In genomic region chr13:11837152-11837551, GRCm38 (mm10) we compare ENCODE assay signal across 30 mouse cellular contexts.
A peak's percentile ranks its signal among the peaks of the same experiment; 100 is the strongest.
DNase-seq lines count a peak whose midpoint lies in the region; ATAC-seq and TF ChIP-seq lines count a peak whose summit lies in the region.
"Had no signal": no experiment of that assay in that cellular context is flagged by ENCODE, and none has a peak within 500 bp of the region (broad histone marks: within the 10 kb centered on the region; RNA-seq: fewer than 3 reads in every experiment).

No protein-coding gene starts in this region.

- 84% methylated on average over 4 of the region's 4 CpGs for WGBS in forebrain, embryonic 10.5 days
- WGBS in forebrain, embryonic 16.5 days, result 88% methylated on average over 4 of the region's 4 CpGs
- WGBS in heart, embryonic 16.5 days, result 75% methylated on average over 4 of the region's 4 CpGs
- WGBS in heart, adult 2 months, result 73% methylated on average over 4 of the region's 4 CpGs
- WGBS in liver, embryonic 14.5 days (ENCODE audit: insufficient replicate concordance), result 22% methylated on average over 4 of the region's 4 CpGs

- ATAC-seq in forebrain, embryonic 16.5 days, result no peak
- ATAC-seq in heart, embryonic 16.5 days (replicated peaks; ENCODE audit: extremely low read depth, insufficient read depth, low FRiP score), result 0 out of 2 replicates have a peak, but pooled peaks have one; percentile 10
- ATAC-seq in G1E (ENCODE audit: extremely low read depth, insufficient number of reproducible peaks, low FRiP score, poor library complexity, severe bottlenecking), result no peak
- ATAC-seq in liver, embryonic 14.5 days (ENCODE audit: insufficient read depth), result peak; percentile 55
- ATAC-seq: forebrain, embryonic 13.5 days; intestine, postnatal 0 days had no signal

- no peaks in the 10 kb centered on the region for H3K79me2 ChIP-seq in heart, adult 2 months (replicated peaks; ENCODE audit: control insufficient read depth, insufficient read depth, low read length)

- H3K4me3 ChIP-seq in forebrain, embryonic 10.5 days, result no peak overlapping the region
- no peak overlapping the region for H3K4me3 ChIP-seq in forebrain, embryonic 16.5 days (replicated peaks; ENCODE audit: low read length)
- H3K4me3 ChIP-seq in heart, embryonic 16.5 days (ENCODE audit: low read length), result no peak overlapping the region
- no peak overlapping the region for H3K4me3 ChIP-seq in heart, adult 2 months
- H3K4me3 ChIP-seq in G1E (ENCODE audit: low read depth, low read length), result peak overlapping the region; percentile 14; the same call in 1 of the 2 replicates
- H3K4me3 ChIP-seq in liver, embryonic 14.5 days (ENCODE audit: insufficient read depth in 1 of 2, low read depth in 2 of 2, low read length in 2 of 2), result no peak overlapping the region
- H3K4me3 ChIP-seq: embryonic facial prominence, embryonic 10.5 days; embryonic facial prominence, embryonic 15.5 days; forebrain, embryonic 13.5 days; hindbrain, embryonic 13.5 days; limb, embryonic 10.5 days; limb, embryonic 15.5 days; lung, embryonic 15.5 days; midbrain, embryonic 13.5 days had no signal

- TF ChIP-seq POLR2A in heart, adult 2 months (IDR thresholded peaks at IDR 0.05; ENCODE audit: insufficient read depth, low read depth, low read length), result no peak

- TF ChIP-seq CTCF in heart, adult 2 months (IDR thresholded peaks at IDR 0.05), result no peak
- TF ChIP-seq CTCF in G1E (IDR thresholded peaks at IDR 0.05; ENCODE audit: low read depth, low read length), result no peak
- no peak for TF ChIP-seq CTCF in liver, embryonic 14.5 days (IDR thresholded peaks at IDR 0.05; ENCODE audit: low read depth)

- DNase-seq in forebrain, embryonic 10.5 days (ENCODE audit: extremely low spot score, low spot score), result no peak
- no peak for DNase-seq in heart, adult 2 months
- no peak for DNase-seq in G1E (ENCODE audit: low spot score)
- DNase-seq in liver, embryonic 14.5 days (ENCODE audit: low read depth in 3 of 3, low spot score in 3 of 3), result peak in 1 of 3 experiments; percentile 23
- DNase-seq in spleen, adult 12 weeks (ENCODE audit: low spot score), result no peak
- DNase-seq in cerebellum, adult 11 months, result no peak
- DNase-seq: adrenal gland, adult 8-10 months; cerebellum, adult 8-10 months; cerebellum, postnatal 25 days; gastrocnemius, postnatal 25 days; kidney, adult 9 months; kidney, postnatal 10 days; layer of hippocampus, adult 9-11 months; lung, postnatal 36 days; right cerebral cortex, adult 18-20 months; thymus, adult 18-20 months; thymus, postnatal 36 days had no signal

- no peaks in the 10 kb centered on the region for H3K9me3 ChIP-seq in forebrain, embryonic 10.5 days
- no peaks in the 10 kb centered on the region for H3K9me3 ChIP-seq in forebrain, embryonic 16.5 days (ENCODE audit: control insufficient read depth, low read length)
- H3K9me3 ChIP-seq in heart, embryonic 16.5 days (replicated peaks; ENCODE audit: control insufficient read depth, low read length), result no peaks in the 10 kb centered on the region
- no peaks in the 10 kb centered on the region for H3K9me3 ChIP-seq in G1E (replicated peaks)
- H3K9me3 ChIP-seq in liver, embryonic 14.5 days (ENCODE audit: control insufficient read depth, low read length), result no peaks in the 10 kb centered on the region
- H3K9me3 ChIP-seq: embryonic facial prominence, embryonic 10.5 days; embryonic facial prominence, embryonic 15.5 days; forebrain, embryonic 13.5 days; hindbrain, embryonic 13.5 days; limb, embryonic 10.5 days; limb, embryonic 15.5 days; lung, embryonic 15.5 days; midbrain, embryonic 13.5 days had no signal

- peaks cover 9% of the 10 kb centered on the region; the same call in 1 of the 2 replicates for H3K4me1 ChIP-seq in forebrain, embryonic 10.5 days
- no peaks in the 10 kb centered on the region for H3K4me1 ChIP-seq in forebrain, embryonic 16.5 days (replicated peaks; ENCODE audit: control insufficient read depth, insufficient read depth, low read length)
- 0 out of 2 replicates have a peak, but pooled peaks cover 2% of the 10 kb centered on the region for H3K4me1 ChIP-seq in heart, embryonic 16.5 days (ENCODE audit: control insufficient read depth, insufficient read depth, low read length)
- no peaks in the 10 kb centered on the region; the same call in 1 of the 2 replicates for H3K4me1 ChIP-seq in heart, adult 2 months (ENCODE audit: control insufficient read depth, insufficient read depth, low read length)
- peaks cover 47% of the 10 kb centered on the region for H3K4me1 ChIP-seq in G1E (ENCODE audit: insufficient read depth, low read depth, low read length)
- peaks cover 36 to 39% of the 10 kb centered on the region in 2 experiments for H3K4me1 ChIP-seq in liver, embryonic 14.5 days (replicated peaks; ENCODE audit: control insufficient read depth in 2 of 2, insufficient read depth in 2 of 2, low read length in 1 of 2)
- H3K4me1 ChIP-seq: embryonic facial prominence, embryonic 10.5 days; embryonic facial prominence, embryonic 15.5 days; forebrain, embryonic 13.5 days; hindbrain, embryonic 13.5 days; limb, embryonic 10.5 days; limb, embryonic 15.5 days; lung, embryonic 15.5 days; midbrain, embryonic 13.5 days had no signal

- no peak overlapping the region for H3K4me2 ChIP-seq in forebrain, embryonic 16.5 days (ENCODE audit: low read length)
- no peak overlapping the region for H3K4me2 ChIP-seq in heart, embryonic 16.5 days (ENCODE audit: low read depth, low read length)
- peak overlapping the region; percentile 55 for H3K4me2 ChIP-seq in liver, embryonic 14.5 days (ENCODE audit: low read depth)
- H3K4me2 ChIP-seq: embryonic facial prominence, embryonic 15.5 days; forebrain, embryonic 13.5 days; hindbrain, embryonic 13.5 days; limb, embryonic 15.5 days; lung, embryonic 15.5 days; midbrain, embryonic 13.5 days had no signal

- intact Hi-C loops in heart, adult 2 months (cut with DNase I), result no loop called here

- peak overlapping the region; percentile 56 for H3K27ac ChIP-seq in forebrain, embryonic 10.5 days
- no peak overlapping the region for H3K27ac ChIP-seq in forebrain, embryonic 16.5 days (ENCODE audit: low read length)
- H3K27ac ChIP-seq in heart, embryonic 16.5 days (ENCODE audit: low read length), result no peak overlapping the region
- no peak overlapping the region for H3K27ac ChIP-seq in heart, adult 2 months
- H3K27ac ChIP-seq in liver, embryonic 14.5 days, result peak overlapping the region; percentile 93
- H3K27ac ChIP-seq: embryonic facial prominence, embryonic 15.5 days; forebrain, embryonic 13.5 days; hindbrain, embryonic 13.5 days; limb, embryonic 10.5 days; limb, embryonic 15.5 days; lung, embryonic 15.5 days; midbrain, embryonic 13.5 days; stomach, postnatal 0 days had no signal

- no peak for TF ChIP-seq EP300 in heart, adult 2 months (IDR thresholded peaks at IDR 0.05; ENCODE audit: insufficient read depth, low read depth, low read length)
- no peak for TF ChIP-seq EP300 in liver, embryonic 14.5 days (IDR thresholded peaks at IDR 0.05; ENCODE audit: low read depth)

- H3K9ac ChIP-seq in forebrain, embryonic 16.5 days (replicated peaks; ENCODE audit: low read depth, low read length), result no peak overlapping the region
- no peak overlapping the region for H3K9ac ChIP-seq in heart, embryonic 16.5 days (ENCODE audit: low read length)
- H3K9ac ChIP-seq in heart, adult 2 months (ENCODE audit: low read depth, low read length), result no peak overlapping the region
- peak overlapping the region; percentile 44; the same call in 1 of the 2 replicates for H3K9ac ChIP-seq in liver, embryonic 14.5 days (replicated peaks)
- H3K9ac ChIP-seq: embryonic facial prominence, embryonic 15.5 days; forebrain, embryonic 13.5 days; hindbrain, embryonic 13.5 days; limb, embryonic 15.5 days; lung, embryonic 15.5 days; midbrain, embryonic 13.5 days had no signal

- H3K27me3 ChIP-seq in forebrain, embryonic 10.5 days (ENCODE audit: poor library complexity, severe bottlenecking), result no peaks in the 10 kb centered on the region
- H3K27me3 ChIP-seq in forebrain, embryonic 16.5 days (replicated peaks; ENCODE audit: control insufficient read depth, insufficient read depth, low read length), result no peaks in the 10 kb centered on the region
- H3K27me3 ChIP-seq in heart, embryonic 16.5 days (ENCODE audit: control insufficient read depth, insufficient read depth, low read length), result no peaks in the 10 kb centered on the region
- no peaks in the 10 kb centered on the region for H3K27me3 ChIP-seq in heart, adult 2 months (ENCODE audit: control insufficient read depth, insufficient read depth, low read length)
- no peaks in the 10 kb centered on the region for H3K27me3 ChIP-seq in G1E (ENCODE audit: insufficient read depth, low read length)
- no peaks in the 10 kb centered on the region for H3K27me3 ChIP-seq in liver, embryonic 14.5 days (ENCODE audit: control insufficient read depth, insufficient read depth, low read length)
- H3K27me3 ChIP-seq: CH12.LX; embryonic facial prominence, embryonic 15.5 days; forebrain, embryonic 13.5 days; hindbrain, embryonic 13.5 days; limb, embryonic 15.5 days; lung, embryonic 15.5 days; midbrain, embryonic 13.5 days had no signal

- H3K36me3 ChIP-seq in forebrain, embryonic 10.5 days (replicated peaks), result no peaks in the 10 kb centered on the region
- H3K36me3 ChIP-seq in forebrain, embryonic 16.5 days (ENCODE audit: control insufficient read depth, insufficient read depth), result no peaks in the 10 kb centered on the region
- H3K36me3 ChIP-seq in heart, embryonic 16.5 days (ENCODE audit: control insufficient read depth, insufficient read depth), result peaks cover 17% of the 10 kb centered on the region; the same call in 1 of the 2 replicates
- peaks cover 14% of the 10 kb centered on the region for H3K36me3 ChIP-seq in heart, adult 2 months (ENCODE audit: control insufficient read depth, insufficient read depth, low read length)
- H3K36me3 ChIP-seq in G1E (replicated peaks), result no peaks in the 10 kb centered on the region
- H3K36me3 ChIP-seq in liver, embryonic 14.5 days (replicated peaks; ENCODE audit: control insufficient read depth, insufficient read depth, low read depth), result no peaks in the 10 kb centered on the region
- H3K36me3 ChIP-seq: embryonic facial prominence, embryonic 10.5 days; embryonic facial prominence, embryonic 15.5 days; hindbrain, embryonic 13.5 days; limb, embryonic 10.5 days; limb, embryonic 15.5 days; lung, embryonic 15.5 days; midbrain, embryonic 13.5 days had no signal

Comparison
In these comparisons a context has a peak if more than half of its experiments do, and no peak if none do; other contexts are left out.
1. H3K27ac ChIP-seq: peak in forebrain, embryonic 10.5 days (single experiment) and liver, embryonic 14.5 days (single experiment); none in forebrain, embryonic 16.5 days (single experiment), heart, embryonic 16.5 days (single experiment) and heart, adult 2 months (single experiment).
2. ATAC-seq: peak in heart, embryonic 16.5 days (single experiment) and liver, embryonic 14.5 days (single experiment); none in forebrain, embryonic 16.5 days (single experiment) and G1E (single experiment).